Mouse (Mus musculus) Muller cell, postnatal 12 days (primary cell): Measurements from ENCODE around the gene Ddx11.
"Not testable (repeated sequence)": the region's sequence is repeated elsewhere in the genome, so short reads cannot be mapped to it uniquely, and the experiment has no call there.

ENCODE experiments used
- DNase-seq: peaks from one replicate; pipeline ENCODE4 v3.0.0-alpha.2; 2015; ENCODE audit errors: inconsistent ontology term

Ddx11 gene

GRCm38 (mm10) chr17:66112166-66112565 is 11.2 kb upstream of the Ddx11 start:
- no peak for DNase-seq

DNA sequence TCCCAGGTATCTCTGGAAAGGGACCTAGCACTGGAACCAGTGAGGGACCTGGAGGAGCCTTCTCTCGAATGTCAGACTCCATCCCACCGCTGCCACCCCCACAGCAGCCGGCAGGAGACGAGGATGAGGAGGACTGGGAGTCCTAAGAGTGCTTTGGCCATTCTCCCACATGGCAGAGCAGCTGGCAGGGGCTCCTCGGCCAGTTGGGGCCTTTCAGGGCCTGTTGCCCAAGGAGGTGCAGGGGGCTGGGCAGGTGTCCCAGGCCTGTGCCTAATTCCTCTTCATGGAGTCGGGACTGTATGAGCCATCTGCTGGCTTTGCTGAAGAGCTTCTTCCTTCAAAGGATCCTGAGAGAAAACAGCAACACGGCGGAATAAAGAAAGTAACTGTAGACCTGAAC is 4.3 kb upstream of the Ddx11 start:
- no peak for DNase-seq

DNA sequence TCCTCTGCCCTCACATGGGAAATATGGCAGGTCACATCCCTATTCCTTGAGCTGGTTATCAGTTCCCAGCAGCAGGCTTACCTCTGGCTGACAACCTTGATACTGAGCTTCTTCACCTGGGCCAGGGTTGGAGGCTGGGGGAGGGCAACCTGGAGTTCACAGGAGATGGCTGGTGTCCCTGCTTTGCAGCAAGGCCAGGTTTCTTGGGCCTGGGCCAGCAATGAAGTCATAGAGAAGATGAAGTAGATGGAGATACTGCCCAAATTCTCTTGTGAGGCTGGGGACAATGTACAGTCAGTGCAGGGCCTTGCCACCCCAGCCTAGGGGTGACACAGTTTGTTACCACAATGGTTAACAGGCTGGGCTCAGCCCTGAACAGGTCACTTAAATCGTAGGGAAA is 2.6 kb upstream of the Ddx11 start:
- no peak for DNase-seq

DNA sequence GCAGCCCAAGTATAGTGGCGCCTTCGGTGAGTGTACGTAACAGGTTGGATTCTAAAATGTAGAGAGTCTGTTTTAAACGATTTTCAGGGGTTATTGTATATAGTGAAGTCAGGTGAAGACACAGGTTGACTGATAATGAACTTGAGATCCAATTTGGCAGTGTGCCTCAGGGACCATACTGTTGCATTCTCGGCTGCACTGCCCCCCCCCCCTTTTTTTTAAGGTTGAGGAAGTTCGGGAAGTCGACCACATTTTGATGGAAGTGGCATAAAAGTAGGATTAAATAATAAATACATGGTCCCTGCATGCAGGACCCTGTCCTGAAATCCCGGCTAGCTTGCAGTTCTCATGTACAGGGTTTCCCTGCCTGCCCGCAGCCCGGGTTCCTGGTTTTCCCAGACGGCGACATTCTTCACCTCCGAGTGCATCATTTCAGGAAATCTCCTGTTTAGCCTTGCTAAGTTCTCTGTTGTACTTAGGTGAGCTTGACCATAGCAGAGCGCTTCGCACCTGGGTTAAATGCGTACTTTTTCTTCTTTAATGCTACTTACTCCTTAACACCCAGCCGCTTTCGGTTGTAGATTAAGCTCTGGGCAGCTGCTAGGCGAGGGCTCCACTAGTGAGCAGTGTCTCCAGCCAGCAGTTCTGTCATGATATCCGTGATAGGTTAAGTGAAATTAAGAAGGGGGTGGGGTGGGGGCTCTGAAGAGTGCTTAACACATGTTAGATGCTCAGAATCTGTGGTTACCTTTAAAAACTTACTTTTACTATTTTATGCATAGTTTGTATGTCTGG is 693 bp downstream of the Ddx11 start:
- DNase-seq, result peak; percentile 36

DNA sequence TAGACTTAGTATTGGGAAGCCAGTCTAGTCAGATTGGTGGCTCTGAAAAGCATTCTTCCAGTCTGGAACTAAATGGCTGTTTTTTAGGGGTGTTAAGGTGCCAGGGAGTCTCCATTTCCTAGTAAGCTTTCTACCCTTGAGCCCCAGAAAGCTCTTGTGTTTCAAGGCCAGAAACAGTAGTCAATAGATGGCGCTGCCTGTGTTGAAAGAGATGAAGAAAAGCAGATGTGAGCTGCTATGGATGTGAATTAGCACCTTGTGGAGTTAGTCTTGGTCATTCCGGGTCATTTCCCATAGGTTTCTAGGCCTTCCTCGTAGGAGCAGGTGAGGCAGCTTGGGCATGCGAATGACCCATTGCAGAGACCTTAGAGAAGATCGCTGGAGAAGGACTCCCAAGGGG is 1.9 kb downstream of the Ddx11 start:
- no peak for DNase-seq

DNA sequence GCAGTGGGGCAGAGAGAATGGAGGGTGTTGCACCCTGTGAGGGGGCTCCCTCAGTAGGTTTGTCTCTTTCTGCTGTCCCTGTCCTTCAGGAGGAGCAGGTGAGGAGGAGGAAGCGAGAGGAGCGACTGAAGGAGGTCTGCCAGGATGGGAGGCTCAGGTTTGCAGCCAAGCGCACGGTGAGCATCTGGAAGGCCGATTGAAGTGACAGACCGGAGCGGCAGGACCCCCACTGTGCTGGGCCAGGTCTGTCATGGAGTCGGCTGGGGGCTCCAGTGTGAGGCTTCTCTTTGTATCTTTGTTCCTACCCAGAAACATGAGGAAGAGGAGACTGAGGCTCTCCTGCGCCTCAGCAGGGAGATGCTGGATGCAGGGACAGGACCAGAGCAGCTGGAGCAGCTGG is 7.1 kb downstream of the Ddx11 start:
- no peak for DNase-seq

GRCm38 (mm10) chr17:66131212-66131611 is 7.9 kb downstream of the Ddx11 start:
- no peak for DNase-seq

GRCm38 (mm10) chr17:66152706-66153662 is 29.7 kb downstream of the Ddx11 start:
- not testable (repeated sequence) for DNase-seq

DNA sequence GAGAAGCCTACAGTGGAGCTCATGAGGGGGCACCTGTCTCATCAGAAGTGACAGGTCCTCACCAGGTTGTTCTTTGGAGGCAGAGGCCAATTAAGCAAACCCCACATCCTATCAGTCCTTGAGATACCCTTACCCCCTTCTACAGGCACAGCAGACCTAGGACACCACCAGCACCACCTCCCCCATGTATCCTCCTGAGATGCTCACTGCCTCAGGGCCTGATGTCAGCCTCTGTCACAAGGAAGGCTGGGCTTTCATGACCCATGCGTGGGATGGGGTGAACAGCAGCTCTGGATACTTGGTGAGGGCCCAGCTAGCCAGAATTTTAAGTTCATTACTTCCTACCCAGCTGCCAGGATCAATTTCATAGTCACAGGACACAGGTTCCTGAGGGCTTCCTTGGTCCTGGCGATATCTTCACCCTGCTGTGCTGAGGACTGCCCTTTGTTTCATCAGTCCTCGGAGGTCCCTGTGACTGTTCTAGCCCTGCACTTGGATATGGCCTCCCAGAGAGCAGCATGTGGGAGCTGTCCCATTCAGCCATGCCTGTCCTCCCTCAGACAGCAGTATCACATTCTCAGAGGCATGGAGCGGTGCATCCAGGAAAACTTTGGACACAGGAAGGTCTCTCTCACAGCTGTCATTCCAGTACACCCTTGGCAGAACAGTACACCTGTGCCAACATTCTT is 30.6 kb downstream of the Ddx11 start:
- DNase-seq, result not testable (repeated sequence)

- no peak for DNase-seq
Measured at GRCm38 (mm10) chr17:66154876-66155275, 31.6 kb downstream of the Ddx11 start.

- DNase-seq, result no peak
Measured at GRCm38 (mm10) chr17:66158271-66158670, 35.0 kb downstream of the Ddx11 start.

GRCm38 (mm10) chr17:66167141-66167540 is 43.8 kb downstream of the Ddx11 start:
- DNase-seq, result not testable (repeated sequence)

- DNase-seq, result not testable (repeated sequence)
Measured at GRCm38 (mm10) chr17:66170971-66171370, 47.7 kb downstream of the Ddx11 start.

- DNase-seq, result no peak
Measured at GRCm38 (mm10) chr17:66190577-66190976, 67.3 kb downstream of the Ddx11 start.

GRCm38 (mm10) chr17:66197041-66197440 is 73.7 kb downstream of the Ddx11 start:
- no peak for DNase-seq
